Mouse (Mus musculus) embryo, embryonic 10.5 days (tissue): ENCODE data around the gene Kirrel.
"Not testable (repeated sequence)": the region's sequence is repeated elsewhere in the genome, so short reads cannot be mapped to it uniquely, and the experiment has no call there.

Experiments used
- DNase-seq: peaks from one replicate; pipeline ENCODE4 v3.0.0-alpha.2; 2015; ENCODE audit warnings: low spot score

Gene Kirrel

DNA sequence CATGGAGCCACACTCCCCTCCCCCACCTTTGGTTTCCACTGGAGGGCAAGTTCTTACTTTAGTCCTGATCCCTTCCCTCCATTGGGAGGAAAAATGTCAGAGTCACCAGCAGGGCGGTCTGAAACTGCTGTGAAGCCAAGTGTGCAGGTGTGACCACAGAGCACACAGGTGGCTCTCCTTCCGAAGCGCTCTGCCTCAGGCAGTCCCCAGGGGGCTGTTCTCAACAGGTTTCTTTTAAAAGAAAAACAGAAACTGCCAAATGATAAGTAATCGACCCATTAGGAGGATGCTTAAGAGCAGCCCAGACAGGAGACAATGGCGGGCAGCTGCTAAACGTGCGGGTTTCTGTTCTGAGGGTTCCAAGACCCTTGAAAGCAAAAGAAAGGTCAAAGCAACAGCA is 37.8 kb downstream of the Kirrel start:
- no peak for DNase-seq

DNA sequence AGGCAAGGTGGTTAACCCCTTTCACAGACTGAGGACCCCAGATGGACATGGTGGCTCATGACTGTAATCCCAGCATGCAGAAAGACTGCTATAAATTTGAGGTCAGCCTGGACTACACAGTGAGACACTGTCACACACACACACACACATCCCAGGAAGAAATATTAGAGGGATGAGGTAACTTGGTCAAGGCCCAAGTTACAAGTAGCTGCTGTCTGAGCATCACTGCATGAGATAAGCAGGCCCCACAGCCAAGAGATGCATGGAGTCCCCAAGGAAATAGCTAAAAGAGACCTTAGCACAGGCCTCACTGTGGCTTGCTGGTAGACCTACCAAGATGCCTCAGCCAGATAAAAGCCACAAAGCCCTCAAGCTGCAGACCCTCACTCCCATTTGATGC is 39.6 kb downstream of the Kirrel start:
- DNase-seq, result no peak

GRCm38 (mm10) chr3:87131694-87132347 is 42.7 kb downstream of the Kirrel start:
- no peak for DNase-seq

- DNase-seq, result peak; percentile 35
Measured at GRCm38 (mm10) chr3:87130933-87131332, 43.6 kb downstream of the Kirrel start.

GRCm38 (mm10) chr3:87123795-87124194 is 50.8 kb downstream of the Kirrel start:
- no peak for DNase-seq

DNA sequence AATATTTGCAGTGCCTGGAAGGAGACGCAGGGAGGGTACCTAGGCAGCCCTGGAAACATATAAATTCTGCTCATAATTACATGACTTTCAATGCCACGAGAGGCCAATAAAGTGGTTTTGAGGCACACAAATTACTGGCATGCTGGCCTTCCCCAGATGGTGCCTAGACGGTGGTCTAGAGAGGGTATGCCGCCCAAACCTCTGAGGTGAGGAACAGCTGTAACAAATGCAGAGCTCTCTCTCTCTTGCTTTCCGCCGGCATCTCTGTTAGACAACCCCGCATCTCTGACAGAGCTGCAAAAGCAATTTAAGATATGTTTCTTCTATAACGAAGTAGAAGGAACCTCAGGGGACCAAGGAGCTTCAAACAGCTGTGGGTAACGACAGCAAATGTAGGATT is 56.3 kb downstream of the Kirrel start:
- DNase-seq, result no peak

DNA sequence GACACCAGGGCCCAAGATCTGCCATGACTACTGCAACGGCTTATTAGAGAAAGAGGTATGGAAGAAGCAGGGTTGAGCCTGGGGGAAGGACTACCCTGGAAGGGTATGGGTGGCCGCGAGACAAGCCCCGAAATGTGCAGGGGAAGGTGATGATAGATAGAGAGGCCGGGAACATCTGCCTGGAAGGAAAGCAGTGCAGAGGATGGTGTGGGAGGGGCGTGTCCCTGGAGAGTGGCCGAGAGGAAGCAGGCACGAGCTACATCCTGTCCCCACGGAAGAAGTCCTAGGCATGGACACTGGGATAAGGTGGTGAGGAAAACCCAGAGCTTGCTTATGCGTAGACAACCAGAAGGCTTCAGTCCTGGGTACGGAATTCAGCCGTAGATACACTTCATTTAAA is 56.9 kb downstream of the Kirrel start:
- no peak for DNase-seq

DNA sequence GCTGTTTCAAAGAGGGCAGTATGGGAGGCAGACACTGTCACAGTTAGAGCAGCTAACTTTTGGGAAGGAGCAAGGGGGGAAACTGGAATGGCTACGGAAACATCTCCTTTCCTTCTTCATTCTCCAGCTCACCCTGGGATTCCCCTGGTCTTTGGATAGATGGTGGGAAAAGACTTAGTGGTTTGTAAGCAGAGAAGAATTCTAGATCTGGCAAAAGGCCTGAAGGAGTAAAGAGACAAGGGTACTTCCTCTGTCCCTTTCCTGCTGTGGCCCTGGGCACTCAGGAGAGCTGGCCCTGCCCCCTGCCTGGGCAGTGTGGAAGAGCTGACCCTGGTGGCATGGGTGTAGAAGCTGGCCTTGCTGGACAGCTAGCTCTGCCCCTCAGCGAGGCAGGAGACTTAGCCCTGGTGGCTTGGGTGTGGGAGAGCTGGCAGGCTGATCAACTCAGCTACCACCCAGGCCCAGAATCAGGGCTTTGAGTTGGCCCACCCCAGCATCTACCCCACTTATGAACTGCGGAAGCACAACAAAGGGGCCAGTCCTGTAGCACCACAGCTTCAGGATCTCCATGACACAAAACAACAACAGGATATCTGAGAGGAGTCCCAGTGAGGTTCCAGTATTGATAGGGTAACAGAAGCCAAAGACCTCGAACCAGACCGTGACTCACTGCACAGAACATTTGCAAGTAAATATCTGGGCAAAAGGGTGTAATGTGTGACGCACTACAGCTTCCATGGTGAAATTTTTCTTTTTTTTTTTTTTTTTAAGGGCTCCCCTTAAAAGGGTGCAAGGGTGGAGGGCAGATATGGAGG is 58.6 kb downstream of the Kirrel start:
- no peak for DNase-seq

GRCm38 (mm10) chr3:87115271-87115670 is 59.3 kb downstream of the Kirrel start:
- DNase-seq, result no peak

- DNase-seq, result no peak
Measured at GRCm38 (mm10) chr3:87114801-87115200, 59.7 kb downstream of the Kirrel start.

DNA sequence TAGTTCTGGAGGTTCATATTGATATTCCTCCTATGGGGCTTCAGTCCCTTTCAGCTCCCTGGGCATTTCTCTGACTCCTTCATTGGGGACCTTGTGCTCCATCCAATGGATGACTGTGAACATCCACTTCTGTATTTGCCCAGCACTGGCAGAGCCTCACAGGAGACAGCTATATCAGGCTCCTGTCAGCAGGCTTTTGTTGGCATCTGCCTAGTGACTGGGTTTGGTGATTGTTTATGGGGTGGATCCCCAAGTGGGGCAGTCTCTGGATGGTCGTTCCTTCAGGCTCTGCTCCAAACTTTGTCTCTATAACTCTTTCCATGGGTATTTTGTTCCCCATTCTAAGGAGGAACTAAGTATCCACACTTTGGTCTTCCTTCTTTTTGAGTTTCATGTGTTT is 60.7 kb downstream of the Kirrel start:
- DNase-seq, result not testable (repeated sequence)

DNA sequence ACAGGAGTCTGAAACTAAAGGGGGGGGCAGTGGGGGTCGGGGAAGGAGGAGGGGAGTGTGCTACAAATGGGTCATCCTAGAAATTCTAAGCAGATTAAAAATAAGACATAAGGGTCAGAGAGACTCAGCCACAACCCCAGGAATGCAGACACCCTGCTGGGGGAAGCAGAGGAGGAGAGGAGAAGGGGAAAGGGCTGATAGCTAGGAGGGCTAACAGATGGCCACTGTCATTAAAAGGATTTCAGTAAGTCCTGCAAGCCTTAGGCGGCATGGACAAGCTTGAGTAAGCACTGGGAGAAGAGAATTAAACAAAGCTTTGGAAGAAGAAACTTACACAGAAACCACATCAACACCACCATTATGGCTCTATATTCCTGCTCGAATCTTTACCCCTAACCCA is 62.3 kb downstream of the Kirrel start:
- no peak for DNase-seq

GRCm38 (mm10) chr3:87104856-87105255 is 69.7 kb downstream of the Kirrel start:
- DNase-seq, result no peak

GRCm38 (mm10) chr3:87102346-87102745 is 72.2 kb downstream of the Kirrel start:
- no peak for DNase-seq

DNA sequence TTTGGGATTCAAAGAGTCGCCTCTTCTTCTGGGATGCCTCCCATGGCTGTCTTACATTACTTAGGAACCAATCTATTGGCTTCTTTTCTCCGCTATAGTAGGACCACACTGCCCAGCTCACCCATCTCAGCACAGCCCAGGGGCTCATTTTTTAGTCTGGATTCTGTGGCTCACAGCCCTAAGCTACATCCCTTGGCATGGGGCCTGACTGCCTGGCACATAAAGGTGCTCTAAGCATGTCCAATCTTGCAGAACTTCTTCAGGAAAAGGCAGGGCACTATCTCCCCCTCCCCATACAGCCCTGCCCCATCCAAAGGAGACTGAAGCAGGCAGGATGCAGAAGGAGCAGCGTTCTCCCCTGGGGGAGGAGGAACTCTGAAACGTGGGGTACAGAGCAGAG is 73.6 kb downstream of the Kirrel start:
- DNase-seq, result no peak

GRCm38 (mm10) chr3:87097969-87098946 is 76.3 kb downstream of the Kirrel start:
- no peak for DNase-seq

GRCm38 (mm10) chr3:87097205-87097604 is 77.3 kb downstream of the Kirrel start:
- no peak for DNase-seq

DNA sequence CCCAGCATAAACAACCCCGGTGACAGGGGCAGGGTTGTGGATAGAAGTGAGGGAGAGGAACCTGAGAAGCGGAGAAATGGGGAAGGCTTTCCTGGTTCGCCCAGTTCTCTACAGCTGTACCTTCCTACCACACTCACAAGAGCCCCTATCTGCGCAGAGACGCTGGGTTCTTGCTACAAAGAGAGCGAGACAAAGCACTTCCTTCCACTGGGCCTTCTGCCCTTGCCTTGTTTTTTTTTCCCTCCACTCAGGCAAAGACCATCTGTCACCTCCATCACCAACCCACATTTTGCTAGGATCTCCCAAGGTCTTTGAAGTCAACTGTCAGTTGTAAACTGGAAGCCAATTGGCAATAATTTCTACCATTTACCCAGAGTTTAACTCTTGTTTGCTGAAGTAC is 80.8 kb downstream of the Kirrel start:
- DNase-seq, result no peak

- peak; percentile 91 for DNase-seq
Measured at GRCm38 (mm10) chr3:87089694-87090565, 84.6 kb downstream of the Kirrel start.

- DNase-seq, result no peak
Measured at GRCm38 (mm10) chr3:87087146-87087545, 87.4 kb downstream of the Kirrel start.

GRCm38 (mm10) chr3:87082235-87082634 is 92.3 kb downstream of the Kirrel start:
- DNase-seq, result peak; percentile 78
